Mouse (Mus musculus) embryonic facial prominence, embryonic 10.5 days (tissue): ENCODE measurements at regions not wholly inside any gene's neighbourhood (a gene's known extent, or its start where the extent isn't known, plus 50 kb on each side); places are given as distances from the start of the nearest gene placed in this dataset.
A peak's percentile ranks its signal among the peaks of the same experiment; 100 is the strongest.

Experiments
- DNase-seq: peaks from one replicate; pipeline ENCODE4 v3.0.0-alpha.2; 2017; ENCODE audit warnings: low spot score
- H3K27ac ChIP-seq: fragments of 300-500 bp; sonication (generic); replicated peaks from 2 replicates; pipeline ENCODE4 v1.5.1; 2016; ENCODE audit warnings: mild to moderate bottlenecking
- H3K27me3 ChIP-seq: fragments of 300-500 bp; sonication (generic); replicated peaks from 2 replicates; pipeline ENCODE4 v1.6.1; 2016; ENCODE audit warnings: low read depth, mild to moderate bottlenecking; ENCODE audit not compliant: poor library complexity, severe bottlenecking
- H3K36me3 ChIP-seq: fragments of 300-500 bp; sonication (generic); replicated peaks from 2 replicates; pipeline ENCODE4 v1.6.1; 2016; ENCODE audit warnings: mild to moderate bottlenecking, moderate library complexity
- H3K4me1 ChIP-seq: fragments of 300-500 bp; sonication (generic); 2 replicates; pipeline ENCODE4 v1.6.1; 2016
- H3K4me3 ChIP-seq: fragments of 300-500 bp; sonication (generic); 2 replicates; pipeline ENCODE4 v1.5.1; 2016; ENCODE audit warnings: mild to moderate bottlenecking, moderate library complexity
- H3K9me3 ChIP-seq: fragments of 300-500 bp; sonication (generic); 2 replicates; pipeline ENCODE4 v1.6.1; 2016; ENCODE audit warnings: mild to moderate bottlenecking
- WGBS: fragments of 180-500 bp; shearing (Covaris S2); methylation state at CpG from one replicate; pipeline ENCODE4 v1.1.7; 2016; 5-methylcytosine and 5-hydroxymethylcytosine counted together

DNA sequence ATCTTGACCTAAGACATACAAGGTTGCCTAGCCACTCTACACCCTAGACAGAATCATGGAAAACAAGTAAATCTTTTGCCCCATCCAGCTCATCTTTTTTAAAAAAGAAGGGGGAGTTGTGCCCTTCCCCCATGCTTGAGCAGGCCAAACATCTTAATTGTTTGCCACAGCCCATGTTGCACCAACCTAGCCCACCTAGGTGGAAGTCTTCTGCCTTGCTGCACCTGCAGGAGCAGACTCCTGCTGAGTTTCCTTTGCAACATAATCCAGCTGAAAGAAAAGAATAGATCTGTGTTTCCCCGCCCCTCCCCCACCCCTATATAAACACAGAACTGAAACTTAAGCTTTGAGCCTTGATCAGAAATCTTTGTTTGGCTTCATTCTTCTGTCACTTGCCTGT is 1992.9 kb upstream of the Gm38303 start:
- Histone ChIP-seq H3K27me3 (no peaks in the 10 kb centered on the region), H3K36me3 (no peaks in the 10 kb centered on the region), H3K4me3 (no peak overlapping the region), H3K9me3 (no peaks in the 10 kb centered on the region), H3K27ac (no peak overlapping the region), H3K4me1 (no peaks in the 10 kb centered on the region)
- DNase-seq: peak; percentile 8
- WGBS: 32% methylated on average over 1 of the region's 1 CpGs
